Mouse (Mus musculus) 3134 (cell line): ENCODE measurements at regions not wholly inside any gene's neighbourhood (a gene's known extent, or its start where the extent isn't known, plus 50 kb on each side); places are given as distances from the start of the nearest gene placed in this dataset.

Source experiments
- DNase-seq: peaks from one replicate; pipeline ENCODE4 v3.0.0-alpha.2; 2011; ENCODE audit warnings: low spot score; ENCODE audit not compliant: insufficient read length; ENCODE audit errors: extremely low read depth

- no peak for DNase-seq
These were observed 661.0 kb downstream of the Hdgfl1 start for GRCm38 (mm10) chr13:26109013-26109412.

- no peak for DNase-seq
These were observed 681.2 kb downstream of the Hdgfl1 start for GRCm38 (mm10) chr13:26088727-26089126.

GRCm38 (mm10) chr13:26080814-26081213 lies 689.2 kb downstream of the Hdgfl1 start:
- DNase-seq = no peak

- DNase-seq = no peak
These were observed 689.7 kb downstream of the Hdgfl1 start for GRCm38 (mm10) chr13:26080302-26080701.

- DNase-seq = no peak
These were observed 690.6 kb downstream of the Hdgfl1 start for GRCm38 (mm10) chr13:26079362-26079761.

GRCm38 (mm10) chr13:26061322-26061721 lies 708.6 kb downstream of the Hdgfl1 start:
- no peak for DNase-seq

GRCm38 (mm10) chr13:26037699-26038098 lies 732.3 kb downstream of the Hdgfl1 start:
- DNase-seq = no peak

GRCm38 (mm10) chr13:26026386-26026785 lies 743.6 kb downstream of the Hdgfl1 start:
- DNase-seq = no peak

- DNase-seq = no peak
These were observed 745.3 kb downstream of the Hdgfl1 start for GRCm38 (mm10) chr13:26024696-26025095.

GRCm38 (mm10) chr13:26020491-26020890 lies 749.5 kb downstream of the Hdgfl1 start:
- no peak for DNase-seq

GRCm38 (mm10) chr13:26009131-26009530 lies 738.8 kb upstream of the Nrsn1 start:
- peak; percentile 1 for DNase-seq

GRCm38 (mm10) chr13:26004768-26005560 lies 734.7 kb upstream of the Nrsn1 start:
- DNase-seq = no peak

GRCm38 (mm10) chr13:25993526-25993925 lies 723.2 kb upstream of the Nrsn1 start:
- no peak for DNase-seq

- DNase-seq = no peak
These were observed 718.9 kb upstream of the Nrsn1 start for GRCm38 (mm10) chr13:25989067-25989756.

- no peak for DNase-seq
These were observed 714.2 kb upstream of the Nrsn1 start for GRCm38 (mm10) chr13:25984535-25984934.

- no peak for DNase-seq
These were observed 713.4 kb upstream of the Nrsn1 start for GRCm38 (mm10) chr13:25983659-25984058.

- DNase-seq = no peak
These were observed 708.3 kb upstream of the Nrsn1 start for GRCm38 (mm10) chr13:25978648-25979047.

- no peak for DNase-seq
These were observed 688.3 kb upstream of the Nrsn1 start for GRCm38 (mm10) chr13:25958592-25958991.

GRCm38 (mm10) chr13:25958153-25958466 lies 687.8 kb upstream of the Nrsn1 start:
- DNase-seq = no peak

GRCm38 (mm10) chr13:25957451-25958152 lies 687.3 kb upstream of the Nrsn1 start:
- DNase-seq = no peak

- DNase-seq = no peak
These were observed 667.3 kb upstream of the Nrsn1 start for GRCm38 (mm10) chr13:25937631-25938030.

- DNase-seq = no peak
These were observed 663.5 kb upstream of the Nrsn1 start for GRCm38 (mm10) chr13:25933783-25934182.
